Mouse (Mus musculus) C2C12 (cell line): ENCODE measurements at regions not wholly inside any gene's neighbourhood (a gene's known extent, or its start where the extent isn't known, plus 50 kb on each side); places are given as distances from the start of the nearest gene placed in this dataset.

ENCODE experiments used
- CTCF ChIP-seq: IDR thresholded peaks from one replicate; pipeline ENCODE4 v1.5.1; 2011; ENCODE audit not compliant: control insufficient read depth, insufficient read depth, insufficient read length
- MYOD1 ChIP-seq: IDR thresholded peaks from one replicate; pipeline ENCODE4 v1.6.1; 2011; ENCODE audit warnings: low read depth; ENCODE audit not compliant: control insufficient read depth, insufficient read length
- USF1 ChIP-seq: IDR thresholded peaks from one replicate; pipeline ENCODE4 v1.6.1; 2011; ENCODE audit warnings: low read depth, mild to moderate bottlenecking, control low read depth, moderate library complexity

GRCm38 (mm10) chr3:156120341-156120740 is 441.3 kb upstream of the Negr1 start:
- TF ChIP-seq CTCF (no peak), USF1 (no peak), MYOD1 (no peak)
